Mouse (Mus musculus) thymus, postnatal 25 days (tissue): ENCODE results near the gene Cfd.

Source experiments
- DNase-seq: peaks from one replicate; pipeline ENCODE4 v3.0.0; 2022

The Cfd gene

DNA sequence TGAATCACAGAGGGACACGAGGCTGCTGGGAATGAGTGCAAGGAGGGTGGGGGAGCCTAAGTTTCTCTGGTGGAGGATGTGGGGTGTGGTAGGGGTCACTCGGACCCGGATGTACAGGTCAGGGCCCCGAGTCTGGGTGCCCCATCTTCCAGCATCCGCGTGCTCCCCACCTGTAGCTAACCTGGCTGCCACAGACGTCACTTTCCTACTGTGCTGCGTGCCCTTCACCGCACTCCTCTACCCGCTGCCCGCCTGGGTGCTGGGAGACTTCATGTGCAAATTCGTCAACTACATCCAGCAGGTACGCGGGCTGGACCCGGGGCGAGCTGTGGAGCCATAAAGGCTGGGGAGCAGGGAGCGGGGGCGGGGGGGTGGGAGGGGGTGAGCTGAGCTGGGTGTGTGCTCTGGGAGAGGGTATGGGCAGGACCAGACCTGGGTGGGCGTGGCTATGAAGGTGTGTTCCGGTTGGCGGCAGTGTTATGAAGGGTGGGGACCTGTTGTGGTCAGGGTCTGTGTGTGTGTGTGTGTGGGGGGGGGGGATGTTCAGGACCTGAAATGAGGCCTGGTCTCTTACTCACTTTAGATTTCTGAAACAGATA is 28.7 kb downstream of the Cfd start:
- peak; percentile 25 for DNase-seq

GRCm38 (mm10) chr10:79920056-79920890 is 29.6 kb downstream of the Cfd start:
- no peak for DNase-seq

DNA sequence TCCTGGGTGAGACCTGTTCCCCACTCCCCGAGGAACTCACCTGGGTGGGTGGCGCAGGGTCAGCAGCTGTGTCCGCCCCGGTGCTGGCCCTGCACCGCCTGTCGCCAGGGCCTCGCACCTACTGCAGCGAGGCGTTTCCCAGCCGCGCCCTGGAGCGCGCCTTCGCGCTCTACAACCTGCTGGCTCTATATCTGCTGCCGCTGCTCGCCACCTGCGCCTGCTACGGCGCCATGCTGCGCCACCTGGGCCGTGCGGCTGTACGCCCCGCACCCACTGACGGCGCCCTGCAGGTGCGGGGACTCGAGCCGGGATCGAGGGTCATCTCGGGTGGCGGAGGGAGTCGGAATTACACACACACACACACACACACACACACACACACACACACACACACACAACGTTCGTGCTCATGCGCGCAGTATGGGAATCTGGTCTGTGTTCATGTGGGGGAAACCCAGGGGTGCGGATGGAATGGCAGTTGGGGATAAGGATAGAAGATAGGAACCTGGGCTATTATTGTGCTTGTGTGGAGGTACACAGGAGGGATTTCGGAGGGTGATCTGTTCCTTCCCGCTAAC is 30.4 kb downstream of the Cfd start, which contains the start of gene R3hdm4:
TSS of gene R3hdm4 (minus strand) at position 251 of the 578 bp plus-strand sequence.
- peak; percentile 23 for DNase-seq

DNA sequence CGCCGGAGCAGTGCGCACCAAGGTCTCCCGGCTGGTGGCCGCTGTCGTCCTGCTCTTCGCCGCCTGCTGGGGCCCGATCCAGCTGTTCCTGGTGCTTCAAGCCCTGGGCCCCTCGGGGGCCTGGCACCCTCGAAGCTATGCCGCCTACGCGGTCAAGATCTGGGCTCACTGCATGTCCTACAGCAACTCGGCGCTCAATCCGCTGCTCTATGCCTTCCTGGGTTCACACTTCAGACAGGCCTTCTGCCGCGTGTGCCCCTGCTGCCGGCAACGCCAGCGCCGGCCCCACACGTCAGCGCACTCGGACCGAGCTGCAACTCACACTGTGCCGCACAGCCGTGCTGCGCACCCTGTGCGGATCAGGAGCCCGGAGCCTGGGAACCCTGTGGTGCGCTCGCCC is 30.9 kb downstream of the Cfd start:
- no peak for DNase-seq

GRCm38 (mm10) chr10:79924998-79925784 is 34.5 kb downstream of the Cfd start:
- DNase-seq, result peak; percentile 96

DNA sequence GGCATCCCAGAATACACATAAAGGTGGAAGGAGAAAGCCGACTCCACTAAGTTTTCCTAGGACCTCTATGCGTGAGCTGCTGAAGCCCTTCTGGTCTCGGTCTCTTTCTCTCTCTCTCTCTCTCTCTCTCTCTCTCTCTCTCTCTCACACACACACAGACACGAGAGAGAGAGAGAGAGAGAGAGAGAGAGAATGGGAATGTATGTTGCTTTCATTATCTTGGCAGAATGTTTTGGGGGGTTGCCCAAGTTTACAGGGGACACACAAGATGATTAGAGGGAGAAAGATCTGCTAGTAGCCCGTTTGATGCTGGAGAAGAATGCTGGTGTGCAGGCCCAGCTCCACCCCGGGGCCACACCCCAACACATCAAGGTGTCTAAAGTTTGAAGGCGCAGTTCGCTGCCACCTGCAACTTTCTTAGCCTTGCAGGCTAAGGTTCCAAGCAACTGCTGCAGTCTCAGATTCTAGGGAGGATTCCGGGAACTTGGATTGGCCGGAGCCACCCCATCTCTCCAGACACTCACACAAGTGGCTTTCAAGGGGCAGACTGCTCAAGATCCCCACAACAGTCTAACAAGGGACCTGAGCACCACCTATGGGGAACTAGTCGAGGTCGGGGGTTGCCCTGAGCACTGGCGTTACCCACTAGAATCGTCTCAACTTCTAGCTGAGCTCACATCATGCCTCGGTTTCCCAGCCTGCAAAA is 35.3 kb downstream of the Cfd start:
- peak; percentile 55 for DNase-seq

GRCm38 (mm10) chr10:79926491-79927323 is 36.1 kb downstream of the Cfd start, which contains the start of gene Arid3a:
Gene Arid3a (plus strand): TSS chr10:79927043.
- DNase-seq, result peak; percentile 92

DNA sequence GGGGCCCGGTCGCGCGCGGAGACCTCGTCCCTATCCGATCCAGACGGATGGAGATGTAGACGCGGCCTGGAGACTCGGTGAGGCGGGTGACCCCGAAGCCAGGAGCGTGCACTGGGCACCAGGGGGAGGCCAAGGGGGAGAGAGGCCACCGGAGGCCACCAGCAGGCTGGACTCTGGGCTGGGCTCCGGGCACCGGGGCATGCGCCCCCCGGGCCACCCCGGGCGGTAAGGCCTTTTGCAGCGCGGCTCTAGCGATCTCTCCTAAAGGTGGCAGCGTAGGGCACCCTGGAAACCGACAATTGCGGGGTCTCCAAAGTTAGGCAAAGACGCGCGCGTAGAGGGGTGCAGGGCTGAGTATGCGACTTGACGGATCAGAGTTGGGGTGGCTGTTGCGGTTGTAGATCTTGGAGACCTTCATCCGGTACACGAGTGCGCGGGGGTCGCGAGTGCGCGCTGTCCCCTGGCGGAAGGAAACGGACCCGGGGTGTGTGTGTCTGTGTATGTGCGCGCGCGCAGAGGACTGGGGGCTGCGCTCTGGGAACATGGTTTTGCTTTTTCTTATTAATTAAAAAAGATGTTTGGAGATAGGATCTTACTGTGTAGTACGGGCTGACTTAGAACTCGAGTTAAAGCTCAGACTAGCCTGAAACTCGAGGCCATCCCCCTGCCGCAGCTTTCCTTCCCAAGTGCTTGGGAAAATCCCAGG is 36.8 kb downstream of the Cfd start:
- peak; percentile 86 for DNase-seq

DNA sequence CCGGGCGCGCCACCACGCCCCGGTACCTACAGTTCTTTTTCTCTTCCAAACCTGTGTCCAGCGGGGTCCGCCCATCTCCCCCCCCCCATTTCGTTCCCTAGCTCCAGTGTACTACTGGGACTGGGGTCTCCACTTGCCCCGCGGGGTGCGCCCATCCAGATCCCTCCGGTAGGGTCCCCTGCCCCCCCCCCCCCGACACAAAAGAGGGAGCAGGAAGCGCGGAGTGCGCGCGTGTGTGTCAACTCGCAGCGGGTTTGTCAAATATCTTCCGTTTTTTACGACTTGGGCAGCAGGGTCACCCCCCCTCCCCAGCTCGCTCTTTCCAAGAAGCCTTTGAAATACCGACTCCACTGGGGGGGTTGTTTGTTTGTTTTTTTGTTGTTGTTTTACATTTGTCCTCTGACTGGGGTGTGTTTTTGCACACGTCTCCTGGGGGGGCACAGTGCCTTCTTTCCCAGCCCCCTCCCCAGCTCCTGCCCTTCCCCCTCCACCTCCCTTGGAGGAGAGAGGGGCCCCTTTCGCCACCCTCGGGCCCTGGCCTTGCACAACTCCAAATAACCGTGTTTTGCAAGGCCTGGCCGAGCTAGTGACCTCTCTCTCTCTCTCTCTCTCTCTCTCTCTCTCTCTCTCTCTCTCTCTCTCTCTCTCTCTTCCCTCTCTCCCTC is 37.5 kb downstream of the Cfd start:
- DNase-seq, result peak; percentile 40

DNA sequence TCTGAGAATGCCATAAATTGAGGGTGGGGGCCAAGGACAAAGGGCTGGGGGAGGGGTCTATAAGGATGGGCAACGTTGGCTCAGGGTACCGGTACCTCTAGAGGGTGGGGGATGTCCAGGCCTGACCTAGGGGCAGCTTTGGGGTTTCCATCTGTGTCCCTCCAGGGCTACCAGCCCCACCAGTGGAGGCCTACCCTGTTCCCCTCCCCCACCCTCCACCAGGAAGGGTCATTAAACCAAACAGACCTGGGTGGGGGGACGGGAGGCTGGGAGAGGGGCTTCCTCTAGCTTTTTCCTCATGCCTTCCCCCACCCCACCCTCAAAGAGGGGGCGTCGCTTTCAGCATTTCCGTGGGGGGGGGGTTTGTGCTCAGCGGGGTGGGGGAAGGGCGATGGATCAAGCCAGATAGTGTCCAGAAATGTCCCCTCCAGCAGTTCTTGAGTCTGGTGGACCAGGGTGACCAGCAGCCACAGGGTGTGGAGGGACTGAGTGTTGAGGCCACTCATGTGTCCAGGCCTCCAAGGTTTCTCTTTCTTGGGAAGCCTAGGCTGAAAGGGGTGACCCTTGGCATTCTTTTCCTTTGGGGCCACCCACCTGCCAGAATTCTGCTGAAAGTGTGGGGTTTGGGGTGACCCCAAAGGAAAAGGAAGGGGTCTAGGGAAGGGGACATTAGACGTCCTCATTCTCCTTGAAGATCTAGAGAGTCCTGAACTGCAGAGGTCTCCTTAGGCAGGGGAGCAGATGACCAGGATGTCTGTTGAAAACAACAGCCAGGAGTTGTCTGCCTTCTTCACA is 38.5 kb downstream of the Cfd start:
- no peak for DNase-seq

- no peak for DNase-seq
Observed at GRCm38 (mm10) chr10:79929967-79930825, 39.5 kb downstream of the Cfd start.

DNA sequence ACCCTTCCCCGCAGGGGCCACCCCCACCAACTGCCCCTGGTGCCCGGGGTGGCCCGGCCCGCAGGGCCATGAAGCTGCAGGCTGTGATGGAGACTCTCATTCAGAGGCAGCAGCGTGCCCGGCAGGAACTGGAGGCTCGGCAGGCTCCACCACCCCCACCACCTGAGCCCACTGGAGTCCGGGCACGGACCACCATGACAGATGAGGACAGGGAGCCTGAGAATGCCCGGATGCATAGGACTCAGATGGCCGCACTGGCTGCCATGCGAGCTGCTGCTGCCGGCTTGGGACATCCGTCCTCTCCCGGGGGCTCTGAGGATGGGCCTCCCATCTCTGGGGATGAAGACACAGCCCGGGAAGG is 40.2 kb downstream of the Cfd start:
- no peak for DNase-seq

DNA sequence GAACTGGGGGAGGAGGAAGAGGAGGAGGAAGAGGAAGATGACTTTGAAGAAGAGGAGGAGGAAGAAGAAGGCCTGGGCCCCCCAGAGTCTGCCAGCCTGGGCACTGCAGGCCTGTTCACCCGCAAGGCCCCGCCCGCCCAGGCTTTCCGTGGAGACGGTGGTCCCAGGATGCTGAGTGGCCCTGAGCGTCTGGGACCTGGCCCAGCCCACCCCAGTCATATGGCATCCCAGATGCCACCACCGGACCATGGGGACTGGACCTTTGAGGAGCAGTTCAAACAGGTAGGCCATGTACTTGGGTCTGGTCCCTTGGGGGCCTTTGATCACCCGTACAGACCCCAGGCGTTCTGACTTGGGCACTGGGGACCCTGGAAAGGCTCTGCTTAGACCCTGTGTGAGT is 41.1 kb downstream of the Cfd start:
- DNase-seq, result no peak

- DNase-seq, result no peak
Observed at GRCm38 (mm10) chr10:79932736-79933135, 42.1 kb downstream of the Cfd start.

DNA sequence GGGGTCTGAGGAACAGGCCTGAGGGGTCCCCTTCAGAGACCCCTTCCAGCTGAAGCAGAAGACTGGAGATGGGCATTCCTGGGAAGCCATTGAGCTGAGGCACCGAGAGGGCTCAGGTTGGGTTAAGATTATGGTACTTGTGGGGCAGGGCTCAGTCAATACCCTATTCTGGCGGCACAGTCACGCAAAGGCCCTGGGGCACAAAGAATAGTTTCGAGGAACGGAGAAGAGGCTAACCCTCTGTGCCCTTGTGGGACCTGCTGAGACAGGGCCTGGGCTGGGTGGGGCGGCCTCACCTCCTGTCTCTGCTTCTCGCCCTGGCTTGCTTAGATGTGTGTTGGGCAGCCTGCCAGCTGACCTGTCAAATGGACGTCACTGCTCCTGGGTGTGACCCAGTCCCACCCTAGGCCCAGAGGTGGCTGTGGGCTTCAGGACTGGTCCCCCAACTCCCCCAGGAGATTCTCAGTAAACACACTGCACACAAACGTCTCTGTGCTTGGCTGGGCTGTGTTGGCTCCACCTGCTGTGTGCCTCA is 42.6 kb downstream of the Cfd start:
- DNase-seq, result no peak

DNA sequence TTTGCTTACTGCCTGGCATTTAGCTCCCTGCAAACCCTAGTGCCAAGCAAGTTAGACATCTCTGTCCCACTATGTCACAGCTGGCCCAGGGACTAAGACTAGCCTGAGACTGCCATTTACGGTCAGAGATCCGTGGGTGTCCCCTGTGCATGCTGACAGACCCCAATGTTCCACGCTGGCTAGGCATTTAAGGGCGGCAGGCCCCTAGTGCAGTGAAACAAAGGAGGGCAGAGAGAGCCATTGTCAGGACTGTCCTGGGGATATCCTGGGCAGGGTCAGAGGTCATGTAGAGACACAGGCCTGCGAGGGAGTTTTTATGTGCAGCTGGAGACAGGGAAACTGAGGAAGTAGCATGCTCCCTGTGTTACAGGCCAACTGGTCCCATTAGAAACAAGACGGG is 43.2 kb downstream of the Cfd start:
- DNase-seq, result no peak

GRCm38 (mm10) chr10:79934272-79934721 is 43.6 kb downstream of the Cfd start:
- DNase-seq, result no peak
